Mouse (Mus musculus) small intestine, adult 2 months (tissue): Measurements from ENCODE around the gene Rps27rt. TPM values are rescaled to one million over a fixed set of nuclear protein-coding genes. Genes with fewer than 3 reads are reported as not detected.

Experiments used
- H3K27ac ChIP-seq: fragments of 200-500 bp; 2 replicates; pipeline ENCODE4 v1.5.1; 2012; ENCODE audit warnings: low read depth, low read length, control low read depth, inconsistent platforms; ENCODE audit not compliant: insufficient read depth
- H3K27me3 ChIP-seq: fragments of 200-500 bp; 2 replicates; pipeline ENCODE4 v1.6.1; 2012; ENCODE audit warnings: mild to moderate bottlenecking, moderate library complexity, low read length, inconsistent platforms; ENCODE audit not compliant: control insufficient read depth, insufficient read depth
- H3K36me3 ChIP-seq: fragments of 200-500 bp; 2 replicates; pipeline ENCODE4 v1.6.1; 2012; ENCODE audit warnings: mild to moderate bottlenecking, low read length, control low read depth, inconsistent platforms; ENCODE audit not compliant: control insufficient read depth, insufficient read depth
- H3K4me1 ChIP-seq: fragments of 200-500 bp; 2 replicates; pipeline ENCODE4 v1.6.1; 2012; ENCODE audit warnings: low read length, inconsistent platforms, mixed read lengths; ENCODE audit not compliant: control insufficient read depth, insufficient read depth, insufficient read length
- H3K4me3 ChIP-seq: fragments of 200-500 bp; 2 replicates; pipeline ENCODE4 v1.5.1; 2012; ENCODE audit warnings: low read depth, mild to moderate bottlenecking, control low read depth, inconsistent platforms, low read length, moderate library complexity
- CTCF ChIP-seq: fragments of 200-500 bp; IDR thresholded peaks from 2 replicates; pipeline ENCODE4 v1.5.1; 2012; ENCODE audit warnings: low read depth, mild to moderate bottlenecking, control low read depth, inconsistent platforms, low read length, moderate library complexity, mixed read lengths; ENCODE audit not compliant: insufficient replicate concordance, insufficient read length; ENCODE audit errors: extremely low read depth
- POLR2A ChIP-seq: fragments of 200-500 bp; IDR thresholded peaks from 2 replicates; pipeline ENCODE4 v1.6.1; 2012; ENCODE audit warnings: low read depth, mild to moderate bottlenecking, control low read depth, inconsistent platforms, low read length, moderate library complexity
- WGBS: fragments of 180-500 bp; shearing (Covaris S2); methylation state at CpG from one replicate; pipeline ENCODE4 v1.1.7; 2018; 5-methylcytosine and 5-hydroxymethylcytosine counted together
- polyA plus RNA-seq: library from polyadenylated mRNA; depleted of rRNA; stranded (reverse); fragments of >200 nt; gene quantifications from 2 replicates; pipeline ENCODE4 v1.2.3, GENCODE M21; 2012

Gene Rps27rt
- polyA plus RNA-seq, 1 experiment: 17.9 TPM

DNA sequence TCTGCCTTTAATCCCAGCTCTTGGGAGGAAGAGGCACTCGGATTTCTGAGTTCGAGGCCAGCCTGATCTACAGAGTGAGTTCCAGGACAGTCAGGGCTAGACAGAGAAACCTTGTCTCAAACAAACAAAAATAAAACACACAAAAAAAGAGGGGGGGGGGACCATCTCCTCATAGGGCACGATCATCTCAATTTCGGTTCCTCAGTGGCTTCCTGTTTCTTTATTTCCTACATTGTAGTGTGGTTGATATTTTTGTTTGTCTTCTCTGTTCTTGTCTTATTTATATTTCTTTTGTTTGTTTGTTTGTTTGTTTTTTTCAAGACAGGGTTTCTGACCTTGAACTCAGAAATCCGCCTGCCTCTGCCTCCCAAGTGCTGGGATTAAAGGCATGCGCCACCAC, 13.9 kb upstream of the Rps27rt start:
- Histone ChIP-seq H3K27ac (no peak overlapping the region), H3K36me3 (0 out of 2 replicates have a peak, but pooled peaks cover 1% of the 10 kb centered on the region), H3K4me1 (peaks cover 26% of the 10 kb centered on the region), H3K4me3 (no peak overlapping the region), H3K27me3 (no peaks in the 10 kb centered on the region)
- 92% methylated on average over 6 of the region's 6 CpGs for WGBS
- TF ChIP-seq CTCF (no peak), POLR2A (no peak)

DNA sequence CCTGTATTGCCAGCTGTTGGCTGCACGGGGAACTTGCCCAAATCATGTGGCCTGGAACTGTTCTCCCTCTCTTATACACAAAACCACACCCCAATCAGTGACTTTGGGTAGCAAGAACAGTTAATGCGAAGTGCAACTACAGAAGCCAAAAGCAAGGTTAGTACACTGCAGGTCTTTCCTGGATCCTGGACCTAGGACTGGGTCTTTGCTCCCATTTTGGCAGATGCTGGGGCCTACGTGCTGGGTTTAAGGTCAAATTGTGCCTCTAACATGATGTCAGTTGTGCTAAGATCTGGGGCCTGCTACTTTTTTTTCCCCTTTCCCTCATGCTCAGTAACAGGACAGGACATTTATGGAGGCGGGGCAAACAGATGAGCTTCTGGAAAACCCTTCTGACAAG, 13.2 kb upstream of the Rps27rt start:
- no peaks in the 10 kb centered on the region for H3K27me3 ChIP-seq
- TF ChIP-seq POLR2A (no peak), CTCF (no peak)
- no peak overlapping the region for H3K4me3 ChIP-seq
- 0 out of 2 replicates have a peak, but pooled peaks cover 1% of the 10 kb centered on the region for H3K36me3 ChIP-seq
- H3K27ac ChIP-seq: no peak overlapping the region
- H3K4me1 ChIP-seq: peaks cover 26% of the 10 kb centered on the region
- 77% methylated on average over 4 of the region's 4 CpGs for WGBS

DNA sequence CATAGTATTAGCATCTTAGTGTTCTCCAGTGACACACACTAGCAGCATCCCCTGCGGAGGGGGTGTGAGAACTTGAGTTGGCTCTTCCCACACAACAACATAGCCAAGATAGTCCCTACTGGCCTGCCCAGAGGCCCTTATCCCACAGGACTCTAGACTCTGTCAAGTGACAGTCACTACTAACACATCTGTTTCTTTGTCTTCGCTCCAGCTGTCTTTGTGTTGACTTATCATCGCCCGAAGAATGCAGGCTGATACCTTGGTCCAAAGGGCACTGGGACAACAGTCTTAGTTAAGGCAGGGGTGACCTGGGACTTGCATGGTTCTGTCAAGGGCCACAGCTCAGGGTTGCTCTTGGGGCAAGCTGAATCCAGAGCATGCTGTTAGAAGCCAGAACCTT, 12.7 kb upstream of the Rps27rt start:
- peaks cover 26% of the 10 kb centered on the region for H3K4me1 ChIP-seq
- no peak for TF ChIP-seq CTCF
- no peak for TF ChIP-seq POLR2A
- no peaks in the 10 kb centered on the region for H3K27me3 ChIP-seq
- 0 out of 2 replicates have a peak, but pooled peaks cover 1% of the 10 kb centered on the region for H3K36me3 ChIP-seq
- no peak overlapping the region for H3K27ac ChIP-seq
- 32% methylated on average over 4 of the region's 4 CpGs for WGBS
- H3K4me3 ChIP-seq: no peak overlapping the region

DNA sequence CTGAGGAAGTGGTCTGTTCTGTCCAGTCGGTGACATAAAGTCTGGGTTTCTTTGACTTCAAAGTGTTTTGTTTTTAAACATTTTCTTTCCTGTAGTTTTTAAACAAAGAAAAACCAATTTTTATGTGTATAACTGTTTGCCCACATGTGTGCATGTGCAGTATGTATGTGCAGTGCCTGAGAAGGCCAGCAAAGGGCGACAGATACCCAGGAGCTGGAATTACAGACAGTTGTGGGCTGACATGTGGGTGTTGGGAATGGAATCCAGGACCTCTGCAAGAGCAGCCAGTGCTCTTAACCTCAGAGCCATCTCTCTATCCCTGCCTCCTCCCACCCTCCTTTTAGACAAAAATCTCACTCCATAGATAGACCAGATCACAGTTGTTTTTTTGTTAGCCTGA, 10.0 kb upstream of the Rps27rt start:
- H3K4me1 ChIP-seq: peaks cover 13% of the 10 kb centered on the region; the same call in 1 of the 2 replicates
- H3K27ac ChIP-seq: no peak overlapping the region
- no peak overlapping the region for H3K4me3 ChIP-seq
- H3K27me3 ChIP-seq: no peaks in the 10 kb centered on the region
- 0 out of 2 replicates have a peak, but pooled peaks cover 1% of the 10 kb centered on the region for H3K36me3 ChIP-seq
- 94% methylated on average over 2 of the region's 2 CpGs for WGBS
- TF ChIP-seq CTCF (no peak), POLR2A (no peak)

DNA sequence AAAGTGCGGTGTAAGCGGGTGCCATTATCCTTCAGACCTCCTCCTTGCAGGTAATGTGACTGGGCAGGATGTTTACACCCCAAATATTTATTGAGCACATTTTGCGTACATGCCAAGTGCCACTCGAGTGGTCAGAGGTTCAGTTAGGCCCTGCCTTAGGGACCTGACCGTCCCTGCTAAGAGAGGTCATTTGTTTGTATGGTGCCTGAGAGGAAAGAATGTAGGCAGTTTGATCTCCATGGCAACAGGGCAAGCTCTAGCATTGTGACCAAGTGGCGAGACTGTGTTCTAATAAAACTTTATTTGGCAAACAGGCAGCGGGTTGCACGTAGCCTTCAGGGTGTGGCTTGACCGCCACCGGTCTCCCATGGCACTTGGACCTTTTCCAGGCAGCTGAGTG, 7.9 kb upstream of the Rps27rt start:
- Histone ChIP-seq H3K27ac (no peak overlapping the region), H3K36me3 (0 out of 2 replicates have a peak, but pooled peaks cover 1% of the 10 kb centered on the region), H3K4me1 (peaks cover 6% of the 10 kb centered on the region; the same call in 1 of the 2 replicates), H3K27me3 (no peaks in the 10 kb centered on the region), H3K4me3 (no peak overlapping the region)
- TF ChIP-seq CTCF: no peak
- TF ChIP-seq POLR2A: no peak
- WGBS: 71% methylated on average over 10 of the region's 10 CpGs

DNA sequence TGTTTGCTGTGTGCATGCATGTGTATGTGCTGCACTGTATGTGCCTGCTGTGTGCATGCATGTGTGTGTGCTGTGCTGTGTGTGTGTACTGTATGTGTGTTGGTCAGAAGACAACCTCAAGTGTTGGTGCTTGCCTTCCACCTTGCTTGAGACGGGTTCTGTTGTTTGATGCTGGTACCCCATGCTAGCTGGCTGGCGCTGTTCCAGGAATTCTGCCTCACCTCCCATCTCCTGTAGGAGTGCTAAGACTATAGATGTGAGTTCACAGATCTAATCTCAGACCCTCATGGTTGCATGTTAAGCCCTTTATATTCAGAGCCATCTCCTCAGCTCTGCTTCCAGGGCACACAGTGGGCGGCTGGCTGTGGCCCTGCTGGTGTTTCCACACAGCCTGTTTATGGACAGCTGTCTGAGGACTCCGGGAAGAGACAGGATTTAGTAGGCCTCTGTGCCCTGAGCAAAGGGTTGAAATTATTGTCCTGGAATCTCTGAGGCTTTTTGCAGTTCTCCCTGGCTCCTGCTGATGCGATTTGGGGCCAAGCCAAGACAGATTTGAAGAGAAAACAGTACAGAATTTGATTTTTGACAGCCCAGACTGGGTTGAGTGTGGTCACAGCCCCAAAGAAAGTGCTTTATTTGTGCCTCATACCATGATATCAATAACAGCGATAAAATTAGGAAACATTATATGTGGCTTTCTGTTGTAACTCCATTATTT, 6.2 kb upstream of the Rps27rt start:
- 83% methylated on average over 6 of the region's 6 CpGs for WGBS
- no peak overlapping the region for H3K4me3 ChIP-seq

GRCm38 (mm10) chr9:114988029-114988428, 5.5 kb upstream of the Rps27rt start:
- TF ChIP-seq CTCF (no peak), POLR2A (no peak)
- H3K4me3 ChIP-seq: no peak overlapping the region
- 0 out of 2 replicates have a peak, but pooled peaks cover 1% of the 10 kb centered on the region for H3K36me3 ChIP-seq
- H3K4me1 ChIP-seq: no peaks in the 10 kb centered on the region; the same call in 1 of the 2 replicates
- no peak overlapping the region for H3K27ac ChIP-seq
- WGBS: 99% methylated on average over 3 of the region's 3 CpGs
- no peaks in the 10 kb centered on the region for H3K27me3 ChIP-seq

More for the DNA sequence above, 6.2 kb upstream of the Rps27rt start:
- H3K27ac ChIP-seq: no peak overlapping the region
- H3K4me1 ChIP-seq: no peaks in the 10 kb centered on the region; the same call in 1 of the 2 replicates
- no peak for TF ChIP-seq POLR2A
- no peak for TF ChIP-seq CTCF
- no peaks in the 10 kb centered on the region for H3K27me3 ChIP-seq
- 0 out of 2 replicates have a peak, but pooled peaks cover 1% of the 10 kb centered on the region for H3K36me3 ChIP-seq
